Mouse (Mus musculus) cortical plate, adult 2 months (tissue): ENCODE results near the gene Lmna.

Experiments used
- CTCF ChIP-seq: fragments of 200-500 bp; IDR thresholded peaks from 2 replicates; pipeline ENCODE4 v1.5.1; 2011; ENCODE audit warnings: mild to moderate bottlenecking, control low read depth, low read length; ENCODE audit not compliant: insufficient read depth; ENCODE audit errors: extremely low read depth
- POLR2A ChIP-seq: fragments of 200-500 bp; IDR thresholded peaks from 2 replicates; pipeline ENCODE4 v1.6.1; 2011; ENCODE audit warnings: mild to moderate bottlenecking, low read length, control low read depth; ENCODE audit not compliant: insufficient read depth; ENCODE audit errors: extremely low read depth

DNA sequence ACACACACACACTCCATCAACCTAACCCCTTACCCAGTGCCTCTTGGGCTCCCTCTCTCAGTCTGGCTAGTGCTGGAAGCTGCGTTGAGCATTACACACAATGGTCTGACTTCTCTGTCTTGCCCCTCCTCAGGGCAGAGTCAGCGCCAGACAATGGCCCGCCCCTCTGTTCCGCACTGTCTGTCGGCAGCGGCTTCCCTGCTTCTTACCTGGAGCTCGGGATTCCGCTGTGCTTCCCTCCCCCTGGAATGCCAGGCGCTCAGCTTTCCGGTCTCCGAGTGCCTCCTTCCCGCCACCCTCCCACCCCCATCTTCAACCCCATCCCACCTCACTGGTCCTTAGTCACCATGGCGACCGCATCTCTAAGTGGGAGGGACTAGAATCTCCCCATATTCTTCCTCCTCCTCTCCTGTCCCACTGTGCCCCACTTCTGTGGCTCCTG, 51.0 kb downstream of the Lmna start:
- TF ChIP-seq CTCF: no peak
- 0 out of 2 replicates have a peak, but pooled peaks have one; percentile 32 for TF ChIP-seq POLR2A
